Comparison of ENCODE assay signal across 27 mouse cellular contexts in genomic region chr13:55810947-55811346, GRCm38 (mm10). TPM values are rescaled to one million over a fixed set of nuclear protein-coding genes. Genes with fewer than 3 reads are reported as not detected.
DNase-seq lines count a peak whose midpoint lies in the region; ATAC-seq and TF ChIP-seq lines count a peak whose summit lies in the region.
"Had no signal": no experiment of that assay in that cellular context is flagged by ENCODE, and none has a peak within 500 bp of the region (broad histone marks: within the 10 kb centered on the region; RNA-seq: fewer than 3 reads in every experiment).

No protein-coding gene starts in this region.

- no peak for ATAC-seq in limb, embryonic 15.5 days (ENCODE audit: insufficient number of reproducible peaks, low FRiP score, low TSS enrichment, low read depth)
- ATAC-seq in stomach, postnatal 0 days (ENCODE audit: low FRiP score, low TSS enrichment): peak; percentile 63
- ATAC-seq: activated CD4-positive, CD25-positive, alpha-beta regulatory T cell, adult 4 months; CD4-positive, CD25-positive, alpha-beta regulatory T cell, adult 4 months; inflammation-experienced regulatory T-cells, adult 6 months; Patski had no signal

- no peaks in the 10 kb centered on the region for H3K27me3 ChIP-seq in limb, embryonic 15.5 days
- H3K27me3 ChIP-seq in limb, embryonic 10.5 days (ENCODE audit: low read depth, poor library complexity, severe bottlenecking): peaks cover 4% of the 10 kb centered on the region; the same call in 1 of the 2 replicates
- no peaks in the 10 kb centered on the region for H3K27me3 ChIP-seq in stomach, postnatal 0 days (ENCODE audit: control insufficient read depth, insufficient read depth, low read length)
- H3K27me3 ChIP-seq: neural tube, embryonic 13.5 days; Patski; stomach, embryonic 15.5 days had no signal

- H3K27ac ChIP-seq in limb, embryonic 15.5 days: peak overlapping the region; percentile 33; the same call in 1 of the 2 replicates
- H3K27ac ChIP-seq in limb, embryonic 10.5 days: no peak overlapping the region
- H3K27ac ChIP-seq in stomach, postnatal 0 days (replicated peaks): peak overlapping the region; percentile 40
- H3K27ac ChIP-seq: hindbrain, embryonic 13.5 days; liver, embryonic 14.5 days; neural tube, embryonic 13.5 days; stomach, embryonic 15.5 days had no signal

- WGBS in limb, embryonic 15.5 days: 70% methylated on average over 5 of the region's 5 CpGs
- 81% methylated on average over 5 of the region's 5 CpGs for WGBS in limb, embryonic 10.5 days
- WGBS in stomach, postnatal 0 days: 38% methylated on average over 5 of the region's 5 CpGs

- no peak overlapping the region for H3K4me2 ChIP-seq in limb, embryonic 15.5 days
- no peak overlapping the region for H3K4me2 ChIP-seq in stomach, postnatal 0 days (replicated peaks; ENCODE audit: low read depth)
- H3K4me2 ChIP-seq: heart, embryonic 12.5 days; hindbrain, embryonic 13.5 days; neural tube, embryonic 13.5 days; stomach, embryonic 15.5 days had no signal

- peaks cover 13% of the 10 kb centered on the region; the same call in 1 of the 2 replicates for H3K4me1 ChIP-seq in limb, embryonic 15.5 days
- H3K4me1 ChIP-seq in limb, embryonic 10.5 days: peaks cover 10% of the 10 kb centered on the region; the same call in 1 of the 2 replicates
- H3K4me1 ChIP-seq in stomach, postnatal 0 days (replicated peaks; ENCODE audit: control insufficient read depth, insufficient read depth): no peaks in the 10 kb centered on the region
- H3K4me1 ChIP-seq: heart, embryonic 12.5 days; hindbrain, embryonic 13.5 days; megakaryocyte, embryonic 14.5 days; neural tube, embryonic 13.5 days; stomach, embryonic 15.5 days had no signal

- H3K36me3 ChIP-seq in limb, embryonic 15.5 days: no peaks in the 10 kb centered on the region
- no peaks in the 10 kb centered on the region for H3K36me3 ChIP-seq in limb, embryonic 10.5 days
- H3K36me3 ChIP-seq in stomach, postnatal 0 days (ENCODE audit: control insufficient read depth, insufficient read depth, low read length): no peaks in the 10 kb centered on the region
- H3K36me3 ChIP-seq: heart, embryonic 12.5 days; hindbrain, embryonic 13.5 days; neural tube, embryonic 13.5 days; stomach, embryonic 15.5 days had no signal

- H3K9ac ChIP-seq in limb, embryonic 15.5 days: no peak overlapping the region
- 0 out of 2 replicates have a peak overlapping the region, but pooled peaks have one; percentile 13 for H3K9ac ChIP-seq in stomach, postnatal 0 days (ENCODE audit: low read length)
- H3K9ac ChIP-seq: heart, embryonic 12.5 days; hindbrain, embryonic 13.5 days; liver, embryonic 14.5 days; neural tube, embryonic 13.5 days; stomach, embryonic 15.5 days had no signal

- no peak for TF ChIP-seq CTCF in stomach, postnatal 0 days (IDR thresholded peaks at IDR 0.05; ENCODE audit: low read depth)

- no peak for TF ChIP-seq EP300 in stomach, postnatal 0 days (optimal IDR thresholded peaks at IDR 0.05)

- H3K4me3 ChIP-seq in limb, embryonic 15.5 days: no peak overlapping the region
- no peak overlapping the region for H3K4me3 ChIP-seq in limb, embryonic 10.5 days
- H3K4me3 ChIP-seq in stomach, postnatal 0 days (ENCODE audit: low read depth, low read length): no peak overlapping the region
- H3K4me3 ChIP-seq: heart, embryonic 12.5 days; hindbrain, embryonic 13.5 days; megakaryocyte, embryonic 14.5 days; neural tube, embryonic 13.5 days; stomach, embryonic 15.5 days had no signal

- DNase-seq in adrenal gland, adult 2 months: peak; percentile 37
- DNase-seq in adrenal gland, postnatal 25 days: no peak
- no peak for DNase-seq in limb, embryonic 10.5 days (ENCODE audit: low spot score)
- peak; percentile 52 to 60 for DNase-seq in right cerebral cortex, postnatal 10 days (ENCODE audit: low spot score in 2 of 2)
- DNase-seq in right cerebral cortex, postnatal 14 days: no peak
- peak; percentile 70 for DNase-seq in stomach, postnatal 0 days (ENCODE audit: low spot score)
- DNase-seq in embryo, embryonic 11 days: no peak
- DNase-seq: cerebellum, adult 9-11 months; heart, postnatal 14 days; kidney, adult 2 months; kidney, postnatal 10 days; midbrain, embryonic 14.5 days had no signal

- no peaks in the 10 kb centered on the region for H3K9me3 ChIP-seq in limb, embryonic 15.5 days
- no peaks in the 10 kb centered on the region for H3K9me3 ChIP-seq in limb, embryonic 10.5 days (replicated peaks)
- H3K9me3 ChIP-seq in stomach, postnatal 0 days (ENCODE audit: control insufficient read depth, low read length): no peaks in the 10 kb centered on the region
- H3K9me3 ChIP-seq: heart, embryonic 12.5 days; hindbrain, embryonic 13.5 days; megakaryocyte, embryonic 14.5 days; neural tube, embryonic 13.5 days; stomach, embryonic 15.5 days had no signal

RNA-seq across cellular contexts. Expression of gene Pitx1, which starts 25.0 kb away (rescaled TPM):
- total RNA-seq in adrenal gland, adult 2 months (2021): not detected
- 0.07 TPM in 1 of 2 replicates, not detected in the other for polyA plus RNA-seq in adrenal gland, adult 2 months (2012; rRNA removed)
- not detected in 2 replicates for total RNA-seq in adrenal gland, postnatal 25 days (2021)
- 22.6 and 37.5 TPM in 2 replicates for polyA plus RNA-seq in limb, embryonic 15.5 days (2015; fragmentation: Nextera tagmentation; extraction: Ambion mirVana)
- 77.9 and 151 TPM in 2 replicates for polyA plus RNA-seq in limb, embryonic 10.5 days (2016; fragmentation: Nextera tagmentation; extraction: Ambion mirVana)
- polyA plus RNA-seq in stomach, postnatal 0 days (2015; fragmentation: Nextera tagmentation; extraction: Ambion mirVana): 193 and 214 TPM in 2 replicates
- total RNA-seq: heart, postnatal 14 days; layer of hippocampus, adult 18-20 months; left cerebral cortex, postnatal 25 days had no signal
- polyA plus RNA-seq: activated CD4-positive, CD25-positive, alpha-beta regulatory T cell, adult 4 months; CD4-positive, CD25-positive, alpha-beta regulatory T cell, adult 4 months; inflammation-experienced regulatory T-cells, adult 6 months; neural tube, embryonic 13.5 days; Patski had no signal

RNA-seq across cellular contexts. Expression of gene Catsper3, which starts 26.6 kb away (rescaled TPM):
- under 1 TPM in 1 of 2 experiments, not detected in 1; 0.45 TPM for total RNA-seq in adrenal gland, adult 2 months (2021)
- polyA plus RNA-seq in adrenal gland, adult 2 months (2012; rRNA removed): 0.10 and 0.17 TPM in 2 replicates
- 0.30 TPM in 1 of 2 replicates, not detected in the other for total RNA-seq in adrenal gland, postnatal 25 days (2021)
- 0.22 TPM in 1 of 2 replicates, not detected in the other for polyA plus RNA-seq in limb, embryonic 15.5 days (2015; fragmentation: Nextera tagmentation; extraction: Ambion mirVana)
- polyA plus RNA-seq in limb, embryonic 10.5 days (2016; fragmentation: Nextera tagmentation; extraction: Ambion mirVana): 0.25 TPM in 1 of 2 replicates, not detected in the other
- polyA plus RNA-seq in stomach, postnatal 0 days (2015; fragmentation: Nextera tagmentation; extraction: Ambion mirVana): 0.07 and 0.13 TPM in 2 replicates
- total RNA-seq: ES-E14; layer of hippocampus, adult 18-20 months had no signal
- polyA plus RNA-seq: embryonic facial prominence, embryonic 14.5 days; heart, embryonic 12.5 days; hindbrain, embryonic 13.5 days; inflammation-experienced regulatory T-cells, adult 6 months; midbrain, embryonic 14.5 days; neural tube, embryonic 13.5 days; stomach, embryonic 15.5 days had no signal

Comparison
In these comparisons a context has a peak if more than half of its experiments do, and no peak if none do; other contexts are left out.
1. DNase-seq: peak in adrenal gland, adult 2 months (single experiment), right cerebral cortex, postnatal 10 days (2 of 2) and stomach, postnatal 0 days (single experiment); none in adrenal gland, postnatal 25 days (single experiment), limb, embryonic 10.5 days (single experiment), right cerebral cortex, postnatal 14 days (single experiment) and embryo, embryonic 11 days (single experiment).
2. RNA of gene Pitx1, which starts 25.0 kb away (polyA plus RNA-seq): 193 to 214 TPM in stomach, postnatal 0 days, 77.9 to 151 TPM in limb, embryonic 10.5 days and 22.6 to 37.5 TPM in limb, embryonic 15.5 days; 0.07 TPM in adrenal gland, adult 2 months; every median in the first group is over 10 times any median in the second.